Mouse (Mus musculus) lung, embryonic 16.5 days (tissue): Measurements from ENCODE around the gene Gja1. TPM values are rescaled to one million over a fixed set of nuclear protein-coding genes. Genes with fewer than 3 reads are reported as not detected.

Experiments
- ATAC-seq: fragments of 200-750 bp; cut with Nextera tagmentation; 2 replicates; pipeline ENCODE4 v1.8.0; 2017; ENCODE audit warnings: low read depth, mild to moderate bottlenecking, moderate library complexity
- H3K27ac ChIP-seq: fragments of 300-500 bp; sonication (generic); 2 replicates; pipeline ENCODE4 v1.5.1; 2014; ENCODE audit warnings: mild to moderate bottlenecking, control low read depth, low read length
- H3K27me3 ChIP-seq: fragments of 300-500 bp; sonication (generic); 2 replicates; pipeline ENCODE4 v1.6.1; 2014; ENCODE audit warnings: low read depth, low read length, mixed read lengths; ENCODE audit not compliant: control insufficient read depth, insufficient read depth
- H3K36me3 ChIP-seq: fragments of 300-500 bp; sonication (generic); 2 replicates; pipeline ENCODE4 v1.6.1; 2014; ENCODE audit warnings: low read length; ENCODE audit not compliant: control insufficient read depth, insufficient read depth
- H3K4me1 ChIP-seq: fragments of 300-500 bp; sonication (generic); replicated peaks from 2 replicates; pipeline ENCODE4 v1.6.1; 2014; ENCODE audit warnings: low read length, mixed read lengths; ENCODE audit not compliant: control insufficient read depth, insufficient read depth
- H3K4me2 ChIP-seq: fragments of 300-500 bp; sonication (generic); 2 replicates; pipeline ENCODE4 v1.6.1; 2014; ENCODE audit warnings: low read depth, low read length, control low read depth
- H3K4me3 ChIP-seq: fragments of 300-500 bp; sonication (generic); 2 replicates; pipeline ENCODE4 v1.5.1; 2014; ENCODE audit warnings: mild to moderate bottlenecking, low read length, control low read depth
- H3K9ac ChIP-seq: fragments of 300-500 bp; sonication (generic); 2 replicates; pipeline ENCODE4 v1.6.1; 2014; ENCODE audit warnings: low read length, control low read depth
- H3K9me3 ChIP-seq: fragments of 300-500 bp; sonication (generic); 2 replicates; pipeline ENCODE4 v1.6.1; 2016; ENCODE audit warnings: low read length; ENCODE audit not compliant: control insufficient read depth
- WGBS: fragments of 180-500 bp; shearing (Covaris S2); extraction: QIAGEN DNeasy Blood & Tissue Kit; methylation state at CpG from one replicate; pipeline ENCODE4 v1.1.7; 2014; 5-methylcytosine and 5-hydroxymethylcytosine counted together
- polyA plus RNA-seq: library from polyadenylated mRNA; unstranded; fragments of >200 nt; fragmentation: Nextera tagmentation; extraction: Ambion mirVana; gene quantifications from 2 replicates; pipeline ENCODE4 v1.2.1, GENCODE M21; 2015

Gja1 gene
- 111 and 114 TPM in 2 replicates for polyA plus RNA-seq

GRCm38 (mm10) chr10:56377097-56377965, at the start of gene Gja1:
Gene Gja1 (plus strand): TSS chr10:56377330.
- Histone ChIP-seq H3K36me3 (no peaks in the 10 kb centered on the region), H3K4me3 (peak within 1 kb of the TSS; percentile 74), H3K27me3 (no peaks in the 10 kb centered on the region), H3K4me1 (peaks cover 4% of the 10 kb centered on the region), H3K9me3 (no peaks in the 10 kb centered on the region), H3K27ac (peak within 1 kb of the TSS; percentile 91), H3K4me2 (peak within 1 kb of the TSS; percentile 72), H3K9ac (peak within 1 kb of the TSS; percentile 80)
- under 1% methylated on average over 23 of the region's 23 CpGs for whole genome bisulfite sequencing
- ATAC-seq, result peak; percentile 69

DNA sequence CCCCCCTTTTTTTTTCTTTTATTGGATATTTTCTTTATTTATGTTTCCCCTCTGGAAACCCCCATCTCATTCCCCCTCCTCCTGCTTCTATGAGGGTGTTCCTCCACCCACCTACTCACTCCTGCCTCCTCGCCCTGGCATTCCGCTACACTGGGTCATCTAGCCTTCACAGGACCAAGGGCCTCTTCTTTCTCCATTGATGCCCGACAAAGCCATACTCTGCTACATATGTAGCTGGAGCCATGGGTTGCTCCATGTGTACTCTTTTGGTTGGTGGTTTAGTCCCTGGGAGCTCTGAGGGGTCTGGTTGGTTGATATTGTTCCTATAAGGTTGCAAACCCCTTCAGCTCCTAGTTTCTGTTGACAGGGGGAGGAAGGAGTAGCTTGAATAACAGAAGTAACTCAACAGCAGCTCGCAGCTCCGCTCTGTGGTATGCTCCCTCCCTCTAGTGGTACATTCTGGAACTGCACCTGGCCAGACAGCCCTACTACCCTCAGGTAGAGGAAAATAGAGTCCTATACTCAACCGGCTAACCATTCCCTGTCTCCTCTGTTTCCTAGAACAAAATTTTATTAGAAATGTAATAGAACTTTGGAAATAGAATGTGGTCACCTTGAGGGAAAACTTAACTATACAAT, 38.2 kb upstream of the Gja1 start:
- peak; percentile 77 for ATAC-seq
- 42% methylated on average over 6 of the region's 6 CpGs for WGBS

GRCm38 (mm10) chr10:56360472-56360871, 16.7 kb upstream of the Gja1 start:
- H3K4me1 ChIP-seq, result no peaks in the 10 kb centered on the region
- H3K9me3 ChIP-seq, result no peaks in the 10 kb centered on the region
- 64% methylated on average over 4 of the region's 4 CpGs for WGBS
- no peak for ATAC-seq
- H3K27ac ChIP-seq, result no peak overlapping the region
- no peak overlapping the region for H3K4me2 ChIP-seq
- no peaks in the 10 kb centered on the region for H3K27me3 ChIP-seq
- H3K4me3 ChIP-seq, result no peak overlapping the region
- no peak overlapping the region for H3K9ac ChIP-seq
- no peaks in the 10 kb centered on the region for H3K36me3 ChIP-seq

More for the DNA sequence above, 38.2 kb upstream of the Gja1 start:
- no peaks in the 10 kb centered on the region for H3K9me3 ChIP-seq
- no peak overlapping the region for H3K4me3 ChIP-seq
- H3K9ac ChIP-seq, result no peak overlapping the region
- H3K4me1 ChIP-seq, result no peaks in the 10 kb centered on the region
- H3K36me3 ChIP-seq, result no peaks in the 10 kb centered on the region
- no peak overlapping the region for H3K4me2 ChIP-seq
- H3K27ac ChIP-seq, result no peak overlapping the region
- H3K27me3 ChIP-seq, result no peaks in the 10 kb centered on the region

- no peaks in the 10 kb centered on the region for H3K27me3 ChIP-seq
- H3K27ac ChIP-seq, result no peak overlapping the region
- WGBS, result 19% methylated on average over 7 of the region's 7 CpGs
- H3K4me2 ChIP-seq, result no peak overlapping the region
- peak; percentile 70; the same call in 1 of the 2 replicates for ATAC-seq
- H3K4me3 ChIP-seq, result no peak overlapping the region
- H3K36me3 ChIP-seq, result no peaks in the 10 kb centered on the region
- no peak overlapping the region for H3K9ac ChIP-seq
- H3K4me1 ChIP-seq, result no peaks in the 10 kb centered on the region; the same call in 1 of the 2 replicates
- no peaks in the 10 kb centered on the region for H3K9me3 ChIP-seq
Measured at GRCm38 (mm10) chr10:56369073-56369472, 8.1 kb upstream of the Gja1 start.

GRCm38 (mm10) chr10:56373021-56373720, 4.0 kb upstream of the Gja1 start:
- peak; percentile 51; the same call in 1 of the 2 replicates for ATAC-seq
- Histone ChIP-seq H3K4me2 (peak overlapping the region; percentile 37), H3K27me3 (no peaks in the 10 kb centered on the region), H3K36me3 (no peaks in the 10 kb centered on the region), H3K9ac (no peak overlapping the region), H3K27ac (no peak overlapping the region), H3K9me3 (no peaks in the 10 kb centered on the region), H3K4me1 (peaks cover 4% of the 10 kb centered on the region), H3K4me3 (no peak overlapping the region)
- WGBS, result 17% methylated on average over 8 of the region's 8 CpGs

DNA sequence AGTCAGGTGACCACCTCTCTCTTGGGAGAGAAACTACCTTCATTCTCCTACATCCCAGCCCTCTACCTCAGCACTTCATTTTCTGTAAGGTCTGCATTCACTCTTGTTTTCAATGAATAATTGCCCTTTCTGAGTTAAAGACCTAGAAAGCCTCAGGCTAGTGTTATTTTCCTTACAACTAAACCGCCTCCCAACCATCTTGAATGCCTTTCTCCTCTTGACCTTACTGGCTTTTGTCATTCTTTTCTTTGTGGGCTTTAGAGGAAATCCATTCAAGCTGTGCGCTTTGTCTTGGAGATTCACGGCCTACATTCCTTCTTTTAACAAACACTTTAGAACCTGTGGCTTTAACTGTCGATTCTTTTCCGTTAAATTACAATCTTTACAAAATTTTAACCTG, 3.0 kb upstream of the Gja1 start:
- 58% methylated on average over 5 of the region's 5 CpGs for WGBS
- no peak overlapping the region for H3K9ac ChIP-seq
- no peaks in the 10 kb centered on the region for H3K9me3 ChIP-seq
- ATAC-seq, result no peak
- H3K4me1 ChIP-seq, result peaks cover 4% of the 10 kb centered on the region
- H3K4me2 ChIP-seq, result no peak overlapping the region
- no peaks in the 10 kb centered on the region for H3K36me3 ChIP-seq
- no peak overlapping the region for H3K27ac ChIP-seq
- no peaks in the 10 kb centered on the region for H3K27me3 ChIP-seq
- H3K4me3 ChIP-seq, result no peak overlapping the region

- Histone ChIP-seq H3K4me2 (no peak overlapping the region), H3K27ac (no peak overlapping the region), H3K9me3 (no peaks in the 10 kb centered on the region), H3K36me3 (no peaks in the 10 kb centered on the region), H3K4me3 (no peak overlapping the region), H3K4me1 (peaks cover 4% of the 10 kb centered on the region), H3K9ac (no peak overlapping the region), H3K27me3 (no peaks in the 10 kb centered on the region)
- ATAC-seq, result no peak
- 36% methylated on average over 9 of the region's 9 CpGs for WGBS
Measured at GRCm38 (mm10) chr10:56375906-56376468, 1.1 kb upstream of the Gja1 start.

GRCm38 (mm10) chr10:56377966-56378647, 977 bp downstream of the Gja1 start:
- Histone ChIP-seq H3K27ac (peak overlapping the region; percentile 91), H3K27me3 (no peaks in the 10 kb centered on the region), H3K9ac (peak overlapping the region; percentile 80), H3K4me1 (peaks cover 4% of the 10 kb centered on the region), H3K36me3 (no peaks in the 10 kb centered on the region), H3K9me3 (no peaks in the 10 kb centered on the region), H3K4me2 (peak overlapping the region; percentile 72), H3K4me3 (peak overlapping the region; percentile 74)
- 0% methylated on average over 25 of the region's 25 CpGs for WGBS
- ATAC-seq, result peak; percentile 39
